Mouse (Mus musculus) heart, embryonic 10.5 days (tissue): ENCODE data around the gene Prkcd. TPM values are rescaled to one million over a fixed set of nuclear protein-coding genes. Genes with fewer than 3 reads are reported as not detected.

Source experiments
- DNase-seq: peaks from one replicate; pipeline ENCODE4 v3.0.0-alpha.2; 2017; ENCODE audit warnings: low spot score
- H3K27ac ChIP-seq: fragments of 300-500 bp; sonication (generic); 2 replicates; pipeline ENCODE4 v1.5.1; 2016; ENCODE audit warnings: mild to moderate bottlenecking
- H3K27me3 ChIP-seq: fragments of 300-500 bp; sonication (generic); 2 replicates; pipeline ENCODE4 v1.6.1; 2016; ENCODE audit warnings: mild to moderate bottlenecking; ENCODE audit not compliant: poor library complexity, insufficient read depth, severe bottlenecking
- H3K36me3 ChIP-seq: fragments of 300-500 bp; sonication (generic); 2 replicates; pipeline ENCODE4 v1.6.1; 2016; ENCODE audit warnings: mild to moderate bottlenecking, moderate library complexity
- H3K4me1 ChIP-seq: fragments of 300-500 bp; sonication (generic); 2 replicates; pipeline ENCODE4 v1.6.1; 2016; ENCODE audit warnings: mild to moderate bottlenecking
- H3K4me3 ChIP-seq: fragments of 300-500 bp; sonication (generic); 2 replicates; pipeline ENCODE4 v1.5.1; 2016; ENCODE audit warnings: mild to moderate bottlenecking, moderate library complexity
- H3K9me3 ChIP-seq: fragments of 300-500 bp; sonication (generic); 2 replicates; pipeline ENCODE4 v1.6.1; 2016; ENCODE audit warnings: mild to moderate bottlenecking, moderate library complexity
- WGBS: fragments of 180-500 bp; shearing (Covaris S2); methylation state at CpG from one replicate; pipeline ENCODE4 v1.1.7; 2016; 5-methylcytosine and 5-hydroxymethylcytosine counted together
- polyA plus RNA-seq: library from polyadenylated mRNA; unstranded; fragments of >200 nt; fragmentation: Nextera tagmentation; extraction: Ambion mirVana; gene quantifications from 2 replicates; pipeline ENCODE4 v1.2.1, GENCODE M21; 2016

The Prkcd gene
- polyA plus RNA-seq, 1 experiment from 2014 or later = 37.3 TPM

GRCm38 (mm10) chr14:30648478-30648877 lies 22.5 kb upstream of the Prkcd start:
- WGBS = 62% methylated on average over 3 of the region's 3 CpGs
- DNase-seq = no peak

GRCm38 (mm10) chr14:30646486-30646885 lies 20.5 kb upstream of the Prkcd start:
- no peaks in the 10 kb centered on the region for H3K36me3 ChIP-seq
- no peak overlapping the region for H3K27ac ChIP-seq
- 83% methylated on average over 1 of the region's 1 CpGs for WGBS
- H3K27me3 ChIP-seq = no peaks in the 10 kb centered on the region; the same call in 1 of the 2 replicates
- DNase-seq = no peak
- H3K9me3 ChIP-seq = no peaks in the 10 kb centered on the region
- H3K4me1 ChIP-seq = peaks cover 6% of the 10 kb centered on the region; the same call in 1 of the 2 replicates
- no peak overlapping the region for H3K4me3 ChIP-seq

More at GRCm38 (mm10) chr14:30648478-30648877, 22.5 kb upstream of the Prkcd start:
- Histone ChIP-seq H3K27me3 (no peaks in the 10 kb centered on the region; the same call in 1 of the 2 replicates), H3K36me3 (no peaks in the 10 kb centered on the region), H3K27ac (no peak overlapping the region), H3K9me3 (no peaks in the 10 kb centered on the region), H3K4me3 (no peak overlapping the region), H3K4me1 (peaks cover 6% of the 10 kb centered on the region; the same call in 1 of the 2 replicates)

- 59% methylated on average over 8 of the region's 8 CpGs for WGBS
- Histone ChIP-seq H3K36me3 (no peaks in the 10 kb centered on the region), H3K4me1 (no peaks in the 10 kb centered on the region), H3K27me3 (no peaks in the 10 kb centered on the region; the same call in 1 of the 2 replicates), H3K9me3 (no peaks in the 10 kb centered on the region), H3K4me3 (no peak overlapping the region), H3K27ac (no peak overlapping the region)
- no peak for DNase-seq
These were observed 19.1 kb upstream of the Prkcd start for GRCm38 (mm10) chr14:30645066-30645465.

- Histone ChIP-seq H3K9me3 (no peaks in the 10 kb centered on the region), H3K36me3 (no peaks in the 10 kb centered on the region), H3K4me3 (no peak overlapping the region), H3K4me1 (no peaks in the 10 kb centered on the region), H3K27ac (no peak overlapping the region), H3K27me3 (no peaks in the 10 kb centered on the region)
- DNase-seq = peak; percentile 61
- 74% methylated on average over 2 of the region's 2 CpGs for WGBS
These were observed 18.0 kb upstream of the Prkcd start for GRCm38 (mm10) chr14:30644026-30644425.

- 77% methylated on average over 2 of the region's 2 CpGs for WGBS
These were observed 15.7 kb upstream of the Prkcd start for GRCm38 (mm10) chr14:30641748-30642147.

GRCm38 (mm10) chr14:30638686-30639085 lies 12.7 kb upstream of the Prkcd start:
- DNase-seq = no peak
- H3K36me3 ChIP-seq = no peaks in the 10 kb centered on the region
- no peaks in the 10 kb centered on the region for H3K9me3 ChIP-seq
- H3K4me1 ChIP-seq = peaks cover 29% of the 10 kb centered on the region
- no peak overlapping the region for H3K4me3 ChIP-seq
- H3K27ac ChIP-seq = no peak overlapping the region
- WGBS = 83% methylated on average over 4 of the region's 4 CpGs
- H3K27me3 ChIP-seq = no peaks in the 10 kb centered on the region

More at GRCm38 (mm10) chr14:30641748-30642147, 15.7 kb upstream of the Prkcd start:
- no peaks in the 10 kb centered on the region for H3K9me3 ChIP-seq
- DNase-seq = no peak
- no peak overlapping the region for H3K27ac ChIP-seq
- H3K4me3 ChIP-seq = no peak overlapping the region
- no peaks in the 10 kb centered on the region for H3K27me3 ChIP-seq
- peaks cover 8% of the 10 kb centered on the region; the same call in 1 of the 2 replicates for H3K4me1 ChIP-seq
- H3K36me3 ChIP-seq = no peaks in the 10 kb centered on the region

GRCm38 (mm10) chr14:30638009-30638408 lies 12.0 kb upstream of the Prkcd start:
- no peak overlapping the region for H3K4me3 ChIP-seq
- no peaks in the 10 kb centered on the region for H3K9me3 ChIP-seq
- no peak for DNase-seq
- H3K27me3 ChIP-seq = no peaks in the 10 kb centered on the region
- WGBS = 52% methylated on average over 4 of the region's 4 CpGs
- no peak overlapping the region for H3K27ac ChIP-seq
- H3K36me3 ChIP-seq = no peaks in the 10 kb centered on the region
- peaks cover 29% of the 10 kb centered on the region for H3K4me1 ChIP-seq

- DNase-seq = no peak
- Histone ChIP-seq H3K27ac (no peak overlapping the region), H3K36me3 (no peaks in the 10 kb centered on the region), H3K4me3 (no peak overlapping the region), H3K27me3 (no peaks in the 10 kb centered on the region), H3K4me1 (peaks cover 37% of the 10 kb centered on the region), H3K9me3 (no peaks in the 10 kb centered on the region)
- 78% methylated on average over 2 of the region's 2 CpGs for WGBS
These were observed 11.1 kb upstream of the Prkcd start for GRCm38 (mm10) chr14:30637087-30637486.

- DNase-seq = no peak
- H3K27ac ChIP-seq = no peak overlapping the region
- H3K4me1 ChIP-seq = peaks cover 42% of the 10 kb centered on the region
- WGBS = 81% methylated on average over 9 of the region's 9 CpGs
- peaks cover 1% of the 10 kb centered on the region; the same call in 1 of the 2 replicates for H3K27me3 ChIP-seq
- H3K9me3 ChIP-seq = no peaks in the 10 kb centered on the region
- no peak overlapping the region for H3K4me3 ChIP-seq
- H3K36me3 ChIP-seq = no peaks in the 10 kb centered on the region
These were observed 10.5 kb upstream of the Prkcd start for GRCm38 (mm10) chr14:30636499-30636898.

- 75% methylated on average over 13 of the region's 13 CpGs for WGBS
- no peak for DNase-seq
- Histone ChIP-seq H3K27ac (peak overlapping the region; percentile 6; the same call in 1 of the 2 replicates), H3K4me1 (peaks cover 52% of the 10 kb centered on the region), H3K36me3 (no peaks in the 10 kb centered on the region), H3K4me3 (no peak overlapping the region), H3K9me3 (no peaks in the 10 kb centered on the region), H3K27me3 (peaks cover 6% of the 10 kb centered on the region; the same call in 1 of the 2 replicates)
These were observed 9.4 kb upstream of the Prkcd start for GRCm38 (mm10) chr14:30635219-30635910.

GRCm38 (mm10) chr14:30634418-30634817 lies 8.4 kb upstream of the Prkcd start:
- peaks cover 55% of the 10 kb centered on the region for H3K4me1 ChIP-seq

GRCm38 (mm10) chr14:30633708-30634107 lies 7.7 kb upstream of the Prkcd start:
- DNase-seq = no peak
- H3K27ac ChIP-seq = no peak overlapping the region
- no peak overlapping the region for H3K4me3 ChIP-seq
- H3K4me1 ChIP-seq = peaks cover 59% of the 10 kb centered on the region
- H3K9me3 ChIP-seq = no peaks in the 10 kb centered on the region
- H3K36me3 ChIP-seq = no peaks in the 10 kb centered on the region
- WGBS = 66% methylated on average over 7 of the region's 7 CpGs
- H3K27me3 ChIP-seq = peaks cover 10% of the 10 kb centered on the region; the same call in 1 of the 2 replicates

More at GRCm38 (mm10) chr14:30634418-30634817, 8.4 kb upstream of the Prkcd start:
- H3K27me3 ChIP-seq = peaks cover 10% of the 10 kb centered on the region; the same call in 1 of the 2 replicates
- WGBS = 89% methylated on average over 1 of the region's 1 CpGs
- H3K27ac ChIP-seq = peak overlapping the region; percentile 38; the same call in 1 of the 2 replicates
- H3K9me3 ChIP-seq = no peaks in the 10 kb centered on the region
- no peak overlapping the region for H3K4me3 ChIP-seq
- no peak for DNase-seq
- H3K36me3 ChIP-seq = no peaks in the 10 kb centered on the region

- 65% methylated on average over 2 of the region's 2 CpGs for WGBS
These were observed 5.8 kb upstream of the Prkcd start for GRCm38 (mm10) chr14:30631834-30632233.

More at GRCm38 (mm10) chr14:30631834-30632233, 5.8 kb upstream of the Prkcd start:
- H3K9me3 ChIP-seq = no peaks in the 10 kb centered on the region
- no peak overlapping the region for H3K4me3 ChIP-seq
- no peaks in the 10 kb centered on the region for H3K36me3 ChIP-seq
- peak overlapping the region; percentile 42; the same call in 1 of the 2 replicates for H3K27ac ChIP-seq
- DNase-seq = no peak
- peaks cover 52% of the 10 kb centered on the region for H3K4me1 ChIP-seq
- peaks cover 10% of the 10 kb centered on the region; the same call in 1 of the 2 replicates for H3K27me3 ChIP-seq
